Mouse (Mus musculus): ENCODE measurements around the gene Csrnp2. TPM values are rescaled to one million over a fixed set of nuclear protein-coding genes. Genes with fewer than 3 reads are reported as not detected.

The Csrnp2 gene
- total and polyA plus RNA-seq, 3 experiments: 4.2 to 5.8 TPM; not detected in 1

DNA sequence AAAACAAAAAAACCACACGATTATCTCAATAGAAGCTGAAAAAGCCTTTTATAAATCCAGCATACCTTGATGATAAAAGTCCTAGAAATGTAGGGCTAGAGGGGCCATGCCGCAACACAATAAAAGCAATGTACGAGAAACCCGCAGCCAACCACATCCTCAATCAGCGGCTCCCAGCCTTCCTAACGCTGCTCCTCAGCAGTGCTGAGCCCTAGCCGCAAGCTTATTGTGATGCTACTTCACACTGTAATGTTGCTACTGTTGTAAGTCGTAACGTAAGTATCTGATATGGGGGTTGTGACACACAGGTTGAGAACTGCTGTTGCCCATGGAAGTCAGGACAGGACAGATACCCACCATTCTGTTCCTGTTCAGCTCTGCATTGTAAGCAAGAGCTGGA is 44.1 kb upstream of the Csrnp2 start:
- peaks cover 2 to 24% of the 10 kb centered on the region in 2 experiments; a peak in 2 of 4 replicates for H3K36me3 ChIP-seq (ENCODE audit: control insufficient read depth in 1 of 2, insufficient read depth in 2 of 2, low read length in 2 of 2)
- H3K9me3 ChIP-seq (replicated peaks; ENCODE audit: insufficient read depth, low read length): no peaks in the 10 kb centered on the region
- DNase-seq (ENCODE audit: low read depth, low spot score): no peak
- H3K4me1 ChIP-seq (ENCODE audit: control insufficient read depth in 1 of 2, insufficient read depth in 2 of 2, low read length in 2 of 2): peaks cover 16 to 28% of the 10 kb centered on the region in 2 experiments
- no peaks in the 10 kb centered on the region for H3K27me3 ChIP-seq (ENCODE audit: control insufficient read depth in 1 of 2, insufficient read depth in 2 of 2, low read length in 2 of 2)
- no peak overlapping the region for H3K27ac ChIP-seq (ENCODE audit: control insufficient read depth, low read depth, low read length)
- H3K4me3 ChIP-seq (ENCODE audit: control insufficient read depth in 1 of 2, insufficient read depth in 1 of 2, low read depth in 2 of 2, low read length in 2 of 2): no peak overlapping the region
- TF ChIP-seq ZMIZ1 (IDR thresholded peaks at IDR 0.05; ENCODE audit: low read depth, low read length): no peak
- no peak for TF ChIP-seq ZC3H11A (IDR thresholded peaks at IDR 0.05; ENCODE audit: low read depth, low read length)
- TF ChIP-seq MYC (IDR thresholded peaks at IDR 0.05; ENCODE audit: low read depth, low read length): no peak
- TF ChIP-seq USF1 (IDR thresholded peaks at IDR 0.05; ENCODE audit: low read depth, low read length): no peak
- TF ChIP-seq BHLHE40 (IDR thresholded peaks at IDR 0.05; ENCODE audit: borderline replicate concordance, low read depth, low read length): no peak
- no peak for TF ChIP-seq CHD1 (IDR thresholded peaks at IDR 0.05; ENCODE audit: low read depth, low read length)
- TF ChIP-seq MXI1 (IDR thresholded peaks at IDR 0.05; ENCODE audit: low read depth, low read length): no peak
- TF ChIP-seq TCF12 (IDR thresholded peaks at IDR 0.05; ENCODE audit: low read depth, low read length): no peak
- no peak for TF ChIP-seq POLR2AphosphoS5 (IDR thresholded peaks at IDR 0.05; ENCODE audit: borderline replicate concordance, low read depth, low read length)
- no peak for TF ChIP-seq SMC3 (IDR thresholded peaks at IDR 0.05; ENCODE audit: low read depth, low read length)
- TF ChIP-seq JUND (IDR thresholded peaks at IDR 0.05; ENCODE audit: low read depth, low read length): no peak
- no peak for TF ChIP-seq E2F4 (IDR thresholded peaks at IDR 0.05; ENCODE audit: borderline replicate concordance, low read depth, low read length)
- TF ChIP-seq EP300 (IDR thresholded peaks at IDR 0.05; ENCODE audit: low read depth in 1 of 2, low read length in 2 of 2): no peak
- TF ChIP-seq ZNF384 (IDR thresholded peaks at IDR 0.05; ENCODE audit: low read depth, low read length): no peak
- no peak overlapping the region for H3K9ac ChIP-seq (ENCODE audit: control insufficient read depth, low read depth, low read length, poor library complexity, severe bottlenecking)
- peaks cover 7% of the 10 kb centered on the region; the same call in 1 of the 2 replicates for H3K79me2 ChIP-seq (ENCODE audit: control insufficient read depth, insufficient read depth, low read length, poor library complexity)

DNA sequence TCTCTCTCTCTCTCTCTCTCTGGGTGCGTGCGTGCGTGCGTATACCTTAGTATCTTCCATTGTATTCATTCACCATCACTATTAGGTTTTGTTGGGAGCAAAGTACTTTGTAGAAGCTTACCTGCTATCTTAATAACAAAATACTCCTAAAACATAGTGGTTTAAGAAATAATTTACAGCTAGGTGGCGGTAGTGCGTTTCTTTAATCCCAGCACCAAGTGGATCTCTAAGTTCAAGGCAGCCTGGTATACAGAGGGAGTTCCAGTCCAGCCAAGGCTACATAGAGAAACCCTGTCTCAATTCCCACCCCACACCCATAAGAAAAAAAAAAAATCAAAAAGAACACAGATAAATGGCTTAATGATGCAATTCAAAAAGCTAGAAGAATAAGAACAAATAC is 42.6 kb upstream of the Csrnp2 start:
- H3K4me3 ChIP-seq (ENCODE audit: control insufficient read depth in 1 of 2, insufficient read depth in 1 of 2, low read depth in 2 of 2, low read length in 2 of 2): no peak overlapping the region
- peak; percentile 85 for DNase-seq (ENCODE audit: low read depth, low spot score)
- TF ChIP-seq CHD1 (IDR thresholded peaks at IDR 0.05; ENCODE audit: low read depth, low read length) (no peak), BHLHE40 (IDR thresholded peaks at IDR 0.05; ENCODE audit: borderline replicate concordance, low read depth, low read length) (no peak), USF2 (IDR thresholded peaks at IDR 0.05; ENCODE audit: borderline replicate concordance in 1 of 2, insufficient read depth in 1 of 2, low read depth in 1 of 2, low read length in 2 of 2) (no peak), ETS1 (IDR thresholded peaks at IDR 0.05; ENCODE audit: low read depth, low read length) (no peak), POLR2A (IDR thresholded peaks at IDR 0.05; ENCODE audit: control insufficient read depth in 1 of 2, insufficient read depth in 1 of 2, low read depth in 1 of 2, low read length in 2 of 2, poor library complexity in 1 of 2) (no peak), ZKSCAN1 (IDR thresholded peaks at IDR 0.05; ENCODE audit: low read depth, low read length) (no peak), ZC3H11A (IDR thresholded peaks at IDR 0.05; ENCODE audit: low read depth, low read length) (peak; percentile 86), GATA1 (IDR thresholded peaks at IDR 0.05; ENCODE audit: low read depth, low read length) (no peak), EP300 (IDR thresholded peaks at IDR 0.05; ENCODE audit: low read depth in 1 of 2, low read length in 2 of 2) (no peak), RCOR1 (IDR thresholded peaks at IDR 0.05; ENCODE audit: low read depth, low read length) (no peak), TAL1 (IDR thresholded peaks at IDR 0.05; ENCODE audit: low read length) (no peak), MXI1 (IDR thresholded peaks at IDR 0.05; ENCODE audit: low read depth, low read length) (no peak), MAZ (IDR thresholded peaks at IDR 0.05; ENCODE audit: low read depth, low read length) (no peak), MEF2A (IDR thresholded peaks at IDR 0.05; ENCODE audit: extremely low read depth, insufficient replicate concordance, low read depth, low read length, poor library complexity, severe bottlenecking) (no peak), MYB (IDR thresholded peaks at IDR 0.05; ENCODE audit: low read depth, low read length) (no peak), UBTF (IDR thresholded peaks at IDR 0.05; ENCODE audit: borderline replicate concordance, insufficient read depth, low read depth, low read length) (no peak), GABPA (IDR thresholded peaks at IDR 0.05; ENCODE audit: low read depth, low read length) (no peak), ELF1 (IDR thresholded peaks at IDR 0.05; ENCODE audit: low read depth, low read length) (no peak), ZNF384 (IDR thresholded peaks at IDR 0.05; ENCODE audit: low read depth, low read length) (0 out of 2 replicates have a peak, but pooled peaks have one; percentile 6), RAD21 (IDR thresholded peaks at IDR 0.05; ENCODE audit: low read depth, low read length) (peak; percentile 90), NRF1 (IDR thresholded peaks at IDR 0.05; ENCODE audit: insufficient read depth, low read depth, low read length, poor library complexity, severe bottlenecking) (no peak), POLR2AphosphoS2 (IDR thresholded peaks at IDR 0.05; ENCODE audit: low read length) (no peak)

More for the DNA sequence above, 42.6 kb upstream of the Csrnp2 start:
- H3K9ac ChIP-seq (ENCODE audit: control insufficient read depth, low read depth, low read length, poor library complexity, severe bottlenecking): no peak overlapping the region
- no peak overlapping the region for H3K27ac ChIP-seq (ENCODE audit: control insufficient read depth, low read depth, low read length)
- H3K4me1 ChIP-seq (ENCODE audit: control insufficient read depth in 1 of 2, insufficient read depth in 2 of 2, low read length in 2 of 2): peaks cover 16 to 25% of the 10 kb centered on the region in 2 experiments
- H3K79me2 ChIP-seq (ENCODE audit: control insufficient read depth, insufficient read depth, low read length, poor library complexity): peaks cover 7% of the 10 kb centered on the region; the same call in 1 of the 2 replicates
- no peaks in the 10 kb centered on the region for H3K9me3 ChIP-seq (replicated peaks; ENCODE audit: insufficient read depth, low read length)
- peaks cover 2 to 22% of the 10 kb centered on the region in 2 experiments; a peak in 2 of 4 replicates for H3K36me3 ChIP-seq (ENCODE audit: control insufficient read depth in 1 of 2, insufficient read depth in 2 of 2, low read length in 2 of 2)
- no peaks in the 10 kb centered on the region for H3K27me3 ChIP-seq (ENCODE audit: control insufficient read depth in 1 of 2, insufficient read depth in 2 of 2, low read length in 2 of 2)
